Mouse (Mus musculus): Measurements from ENCODE around the gene Btbd2.

DNA sequence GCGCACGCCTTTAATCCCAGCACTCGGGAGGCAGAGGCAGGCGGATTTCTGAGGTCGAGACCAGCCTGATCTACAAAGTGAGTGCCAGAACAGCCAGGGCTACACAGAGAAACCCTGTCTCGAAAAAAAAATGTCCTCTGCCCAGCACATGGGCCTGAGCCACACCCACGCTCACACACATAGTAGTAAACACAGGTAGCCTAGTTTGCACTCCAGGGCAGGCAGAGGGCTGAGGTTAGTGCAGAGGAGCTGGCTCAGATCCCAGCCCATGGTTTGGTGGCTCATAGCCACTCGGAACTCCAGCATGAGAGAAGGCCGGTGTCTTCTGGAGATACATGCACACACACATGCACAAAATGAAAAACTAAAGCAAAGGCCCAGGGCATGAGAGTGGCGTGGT lies 9.9 kb downstream of the Btbd2 start:
- no peak for TF ChIP-seq POLR2A (IDR thresholded peaks at IDR 0.05; ENCODE audit: control insufficient read depth, low read depth, low read length)
- no peak for TF ChIP-seq CTCF (IDR thresholded peaks at IDR 0.05; ENCODE audit: control insufficient read depth, insufficient read depth, insufficient replicate concordance, low read depth, low read length)

Data from testis, adult 2 months (tissue).